Mouse (Mus musculus) kidney, embryonic 14.5 days (tissue): ENCODE measurements around the gene Lpin3. TPM values are rescaled to one million over a fixed set of nuclear protein-coding genes. Genes with fewer than 3 reads are reported as not detected.

Experiments used
- ATAC-seq: fragments of 200-750 bp; cut with Nextera tagmentation; 2 replicates; pipeline ENCODE4 v1.8.0; 2017; ENCODE audit warnings: moderate number of reproducible peaks, mild to moderate bottlenecking, moderate TSS enrichment, moderate library complexity; ENCODE audit not compliant: low FRiP score, low TSS enrichment
- H3K27ac ChIP-seq: fragments of 300-500 bp; sonication (generic); 2 replicates; pipeline ENCODE4 v1.5.1; 2014; ENCODE audit warnings: low read depth, mild to moderate bottlenecking, low read length, moderate library complexity, mixed read lengths
- H3K27me3 ChIP-seq: fragments of 300-500 bp; sonication (generic); 2 replicates; pipeline ENCODE4 v1.6.1; 2014; ENCODE audit warnings: mild to moderate bottlenecking, low read length; ENCODE audit not compliant: control insufficient read depth, insufficient read depth
- H3K36me3 ChIP-seq: fragments of 300-500 bp; sonication (generic); 2 replicates; pipeline ENCODE4 v1.6.1; 2014; ENCODE audit warnings: low read length, mixed read lengths; ENCODE audit not compliant: control insufficient read depth, insufficient read depth
- H3K4me1 ChIP-seq: fragments of 300-500 bp; sonication (generic); 2 replicates; pipeline ENCODE4 v1.6.1; 2014; ENCODE audit warnings: low read length, mixed read lengths; ENCODE audit not compliant: control insufficient read depth, insufficient read depth
- H3K4me2 ChIP-seq: fragments of 300-500 bp; sonication (generic); replicated peaks from 2 replicates; pipeline ENCODE4 v1.6.1; 2014; ENCODE audit warnings: low read depth, mild to moderate bottlenecking, low read length
- H3K4me3 ChIP-seq: fragments of 300-500 bp; sonication (generic); 2 replicates; pipeline ENCODE4 v1.5.1; 2014; ENCODE audit warnings: mild to moderate bottlenecking, low read length
- H3K9ac ChIP-seq: fragments of 300-500 bp; sonication (generic); 2 replicates; pipeline ENCODE4 v1.6.1; 2014; ENCODE audit warnings: low read depth, mild to moderate bottlenecking, low read length, moderate library complexity
- H3K9me3 ChIP-seq: fragments of 300-500 bp; sonication (generic); 2 replicates; pipeline ENCODE4 v1.6.1; 2016; ENCODE audit warnings: low read length; ENCODE audit not compliant: control insufficient read depth
- WGBS: fragments of 180-500 bp; shearing (Covaris S2); extraction: QIAGEN DNeasy Blood & Tissue Kit; methylation state at CpG from one replicate; pipeline ENCODE4 v1.1.7; 2014; 5-methylcytosine and 5-hydroxymethylcytosine counted together
- polyA plus RNA-seq: library from polyadenylated mRNA; unstranded; fragments of >200 nt; fragmentation: Nextera tagmentation; extraction: Ambion mirVana; gene quantifications from 2 replicates; pipeline ENCODE4 v1.2.1, GENCODE M21; 2014

The Lpin3 gene
- polyA plus RNA-seq, 1 experiment from 2014 or later, result 1.9 TPM

DNA sequence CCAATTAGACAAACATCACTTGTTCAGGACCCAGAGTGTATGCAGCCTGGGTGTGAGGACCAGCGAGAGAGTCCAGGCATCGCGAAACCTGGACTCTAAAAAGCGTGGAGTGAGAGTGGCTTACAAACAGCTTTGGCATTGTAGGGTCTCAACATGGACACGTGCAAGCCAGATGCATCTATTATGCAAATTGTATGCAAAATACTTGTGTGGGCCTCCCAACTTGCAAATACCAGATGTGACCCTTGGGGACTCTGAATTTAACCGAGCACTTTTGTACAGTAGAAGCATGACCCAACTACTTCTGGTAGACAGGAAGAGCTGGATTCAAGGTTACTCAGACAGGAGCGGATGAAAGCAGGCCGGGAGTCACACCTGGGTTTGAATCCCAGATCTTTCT is 36.2 kb downstream of the Lpin3 start:
- Histone ChIP-seq H3K4me3 (no peak overlapping the region), H3K9ac (no peak overlapping the region), H3K27me3 (peaks cover 14% of the 10 kb centered on the region), H3K4me1 (no peaks in the 10 kb centered on the region; the same call in 1 of the 2 replicates), H3K9me3 (no peaks in the 10 kb centered on the region), H3K4me2 (no peak overlapping the region), H3K36me3 (no peaks in the 10 kb centered on the region), H3K27ac (no peak overlapping the region)
- WGBS, result 87% methylated on average over 8 of the region's 8 CpGs
- no peak for ATAC-seq

DNA sequence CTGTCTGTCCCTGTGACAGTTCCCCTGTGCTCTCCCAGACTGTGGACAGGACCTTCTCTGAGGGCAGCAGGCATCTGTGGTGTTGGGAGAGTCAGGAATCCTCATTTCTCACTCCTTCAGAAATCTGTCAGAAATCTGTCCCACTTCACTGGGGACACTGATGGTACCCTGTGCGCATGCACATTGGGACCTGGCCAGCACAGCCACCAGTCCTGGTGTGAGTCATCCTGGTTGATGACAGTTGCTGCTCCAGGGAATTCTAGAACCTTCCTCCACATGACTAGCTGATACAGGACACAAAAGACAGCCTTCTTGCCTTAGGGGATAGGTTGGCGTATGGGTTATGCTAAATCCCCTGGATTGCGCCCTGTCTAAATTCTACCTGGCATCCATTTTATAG is 36.8 kb downstream of the Lpin3 start:
- WGBS, result 88% methylated on average over 3 of the region's 3 CpGs
- no peak for ATAC-seq

DNA sequence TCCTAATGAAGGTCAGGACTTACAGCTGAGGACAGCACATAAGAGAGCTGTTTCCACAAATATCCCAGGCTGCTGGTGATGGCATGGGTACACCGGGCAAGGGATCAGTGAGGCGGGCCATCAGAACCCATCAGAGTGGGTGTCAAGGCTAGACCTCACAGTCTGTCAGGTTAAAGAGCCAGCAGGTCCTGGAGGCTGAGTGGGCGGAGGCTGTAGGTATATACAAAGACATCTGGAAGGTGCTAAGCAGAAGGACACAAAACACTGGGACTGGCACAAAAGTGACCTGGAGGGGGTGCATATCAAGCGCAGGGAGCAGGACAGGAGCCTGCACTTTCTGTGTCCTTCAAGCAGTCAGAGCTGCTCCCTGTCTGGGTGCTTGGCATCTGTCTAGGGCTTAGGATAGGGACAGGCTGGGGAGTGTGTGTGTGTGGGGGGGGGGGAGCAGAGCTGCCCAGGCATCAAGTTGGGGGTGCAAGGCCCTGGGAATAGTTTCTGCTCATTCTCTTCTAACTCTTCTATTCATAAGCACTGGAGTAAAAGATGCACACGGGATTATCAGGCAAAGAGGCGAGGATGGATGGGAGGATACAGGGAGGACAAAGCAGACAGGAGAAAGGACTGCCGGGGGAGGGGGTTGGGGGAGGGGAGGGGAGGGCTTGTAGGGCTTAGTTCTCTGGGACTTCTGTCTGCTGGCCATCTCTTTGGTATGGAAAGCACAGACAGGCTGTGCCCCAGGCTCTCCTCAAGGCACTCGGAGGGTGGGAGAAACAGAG is 37.9 kb downstream of the Lpin3 start:
- Histone ChIP-seq H3K9me3 (no peaks in the 10 kb centered on the region), H3K4me3 (no peak overlapping the region), H3K4me2 (no peak overlapping the region), H3K9ac (no peak overlapping the region), H3K4me1 (no peaks in the 10 kb centered on the region; the same call in 1 of the 2 replicates), H3K36me3 (no peaks in the 10 kb centered on the region), H3K27ac (no peak overlapping the region), H3K27me3 (peaks cover under 1% of the 10 kb centered on the region; the same call in 1 of the 2 replicates)
- WGBS, result 66% methylated on average over 7 of the region's 8 CpGs
- no peak for ATAC-seq

More for the DNA sequence above, 36.8 kb downstream of the Lpin3 start:
- H3K4me3 ChIP-seq, result no peak overlapping the region
- H3K4me2 ChIP-seq, result no peak overlapping the region
- no peak overlapping the region for H3K27ac ChIP-seq
- H3K36me3 ChIP-seq, result no peaks in the 10 kb centered on the region
- peaks cover 9% of the 10 kb centered on the region for H3K27me3 ChIP-seq
- H3K4me1 ChIP-seq, result no peaks in the 10 kb centered on the region; the same call in 1 of the 2 replicates
- no peak overlapping the region for H3K9ac ChIP-seq
- H3K9me3 ChIP-seq, result no peaks in the 10 kb centered on the region

DNA sequence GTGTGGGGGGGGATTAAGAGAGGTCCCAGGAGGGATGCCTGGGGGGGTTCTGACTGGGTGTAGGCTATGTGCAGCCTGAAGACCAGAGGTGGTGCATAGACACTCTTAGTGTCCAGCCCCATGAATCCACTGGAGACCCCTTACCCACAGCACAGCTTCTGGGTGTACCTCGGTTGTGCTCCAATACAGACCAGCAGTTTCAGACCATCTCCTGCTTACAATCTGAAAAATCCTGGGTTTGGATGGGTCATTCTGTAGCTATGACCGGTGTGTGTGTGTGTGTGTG is 38.4 kb downstream of the Lpin3 start:
- no peak overlapping the region for H3K27ac ChIP-seq
- no peak for ATAC-seq
- no peak overlapping the region for H3K9ac ChIP-seq
- no peaks in the 10 kb centered on the region for H3K36me3 ChIP-seq
- H3K9me3 ChIP-seq, result no peaks in the 10 kb centered on the region
- H3K27me3 ChIP-seq, result no peaks in the 10 kb centered on the region
- WGBS, result 94% methylated on average over 2 of the region's 2 CpGs
- no peak overlapping the region for H3K4me2 ChIP-seq
- no peak overlapping the region for H3K4me3 ChIP-seq
- no peaks in the 10 kb centered on the region; the same call in 1 of the 2 replicates for H3K4me1 ChIP-seq

DNA sequence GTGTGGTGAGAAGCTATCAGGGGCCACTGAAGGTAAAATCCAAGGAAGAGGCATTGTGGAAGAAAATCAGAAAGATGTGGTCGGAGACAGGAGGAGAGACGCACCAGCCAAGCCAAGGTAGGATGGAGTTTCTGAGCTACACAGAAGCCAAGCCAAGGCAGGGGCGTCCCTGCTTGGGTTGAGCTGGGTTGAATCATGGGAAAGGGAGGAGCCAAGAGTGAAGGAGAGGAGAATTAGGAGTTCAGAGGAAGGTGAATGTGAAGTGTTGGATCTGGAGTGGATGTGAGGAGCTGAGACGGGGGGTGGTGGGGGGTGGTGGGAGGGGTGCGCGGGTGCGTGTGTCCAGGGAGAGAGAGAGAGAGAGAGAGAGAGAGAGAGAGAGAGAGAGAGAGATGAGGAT is 40.8 kb downstream of the Lpin3 start:
- H3K27ac ChIP-seq, result no peak overlapping the region
- 50% methylated on average over 7 of the region's 7 CpGs for WGBS
- ATAC-seq, result no peak
- no peaks in the 10 kb centered on the region for H3K4me1 ChIP-seq
- no peak overlapping the region for H3K4me3 ChIP-seq
- no peaks in the 10 kb centered on the region for H3K9me3 ChIP-seq
- H3K36me3 ChIP-seq, result no peaks in the 10 kb centered on the region
- H3K4me2 ChIP-seq, result no peak overlapping the region
- no peak overlapping the region for H3K9ac ChIP-seq
- H3K27me3 ChIP-seq, result no peaks in the 10 kb centered on the region

DNA sequence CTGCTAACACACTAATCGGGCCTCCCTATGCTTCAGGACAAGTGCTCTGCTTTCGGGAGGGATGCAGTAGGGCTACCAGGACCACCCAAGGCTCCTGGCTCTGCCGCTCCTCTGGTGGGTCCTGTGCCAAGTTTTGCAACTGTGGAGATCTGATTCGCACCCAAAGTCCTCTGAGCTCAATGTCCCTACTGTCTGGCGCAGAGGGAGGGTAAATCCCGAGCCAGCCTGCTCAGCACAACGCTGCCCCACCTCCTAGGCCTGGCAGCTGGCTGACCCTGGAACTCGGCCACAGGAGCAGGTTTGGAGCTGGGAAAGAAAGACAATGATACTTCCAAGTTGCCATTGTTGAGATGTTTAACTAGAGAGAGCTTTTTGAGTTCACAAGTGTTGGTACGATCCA is 44.7 kb downstream of the Lpin3 start:
- Histone ChIP-seq H3K9ac (no peak overlapping the region), H3K4me2 (no peak overlapping the region)

DNA sequence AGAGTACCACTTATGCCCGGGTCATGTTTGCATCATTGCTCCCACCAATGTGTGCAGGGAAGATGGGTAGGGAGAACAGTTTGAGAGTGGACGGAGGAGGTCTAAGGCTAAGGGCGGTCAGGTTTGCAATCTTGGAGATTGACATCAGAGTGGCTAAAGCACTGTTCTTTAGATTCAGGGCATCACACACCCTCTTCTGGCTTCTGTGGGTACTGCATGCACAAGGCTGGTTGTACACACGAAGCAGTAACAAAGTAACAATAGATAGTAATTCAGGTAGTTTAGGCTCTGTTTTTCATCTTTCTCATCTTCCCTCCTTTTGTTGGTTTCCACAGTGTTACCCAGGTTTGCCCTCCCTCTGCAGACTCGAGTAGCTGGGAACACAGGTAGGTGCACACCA is 50.9 kb downstream of the Lpin3 start:
- no peak overlapping the region for H3K27ac ChIP-seq

More for the DNA sequence above, 44.7 kb downstream of the Lpin3 start:
- no peak overlapping the region for H3K27ac ChIP-seq
- H3K4me1 ChIP-seq, result no peaks in the 10 kb centered on the region
- H3K36me3 ChIP-seq, result no peaks in the 10 kb centered on the region
- no peak overlapping the region for H3K4me3 ChIP-seq
- H3K9me3 ChIP-seq, result no peaks in the 10 kb centered on the region
- ATAC-seq, result no peak
- 86% methylated on average over 9 of the region's 9 CpGs for WGBS
- no peaks in the 10 kb centered on the region for H3K27me3 ChIP-seq

DNA sequence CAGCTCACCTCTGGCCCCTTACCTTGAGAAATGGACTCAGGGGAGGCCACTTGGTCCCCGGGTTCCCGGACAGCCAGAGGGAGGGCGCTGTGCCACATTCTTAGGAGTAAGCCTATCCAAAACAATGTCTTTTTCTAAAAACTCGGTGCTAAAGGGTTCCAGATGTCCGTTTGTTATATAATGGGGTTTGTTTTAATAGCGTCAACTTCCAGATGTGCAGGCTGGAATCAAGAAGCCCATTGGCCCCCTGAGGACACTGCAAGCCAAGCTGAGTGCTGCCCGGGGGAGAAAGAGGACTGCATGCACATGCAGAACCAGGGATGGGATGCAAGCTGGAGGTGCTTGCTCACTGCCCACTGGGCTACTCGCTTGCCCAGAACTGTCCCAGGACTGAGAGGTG is 51.9 kb downstream of the Lpin3 start:
- H3K36me3 ChIP-seq, result no peaks in the 10 kb centered on the region
- H3K9me3 ChIP-seq, result no peaks in the 10 kb centered on the region
- H3K4me3 ChIP-seq, result no peak overlapping the region
- H3K27ac ChIP-seq, result no peak overlapping the region
- ATAC-seq, result no peak
- no peaks in the 10 kb centered on the region for H3K4me1 ChIP-seq
- no peak overlapping the region for H3K9ac ChIP-seq
- H3K4me2 ChIP-seq, result no peak overlapping the region
- H3K27me3 ChIP-seq, result no peaks in the 10 kb centered on the region
- WGBS, result 61% methylated on average over 8 of the region's 8 CpGs

More for the DNA sequence above, 50.9 kb downstream of the Lpin3 start:
- Histone ChIP-seq H3K27me3 (no peaks in the 10 kb centered on the region), H3K9ac (no peak overlapping the region), H3K4me3 (no peak overlapping the region), H3K4me2 (no peak overlapping the region), H3K9me3 (no peaks in the 10 kb centered on the region), H3K36me3 (no peaks in the 10 kb centered on the region), H3K4me1 (no peaks in the 10 kb centered on the region)
- 96% methylated on average over 5 of the region's 5 CpGs for WGBS
- no peak for ATAC-seq

DNA sequence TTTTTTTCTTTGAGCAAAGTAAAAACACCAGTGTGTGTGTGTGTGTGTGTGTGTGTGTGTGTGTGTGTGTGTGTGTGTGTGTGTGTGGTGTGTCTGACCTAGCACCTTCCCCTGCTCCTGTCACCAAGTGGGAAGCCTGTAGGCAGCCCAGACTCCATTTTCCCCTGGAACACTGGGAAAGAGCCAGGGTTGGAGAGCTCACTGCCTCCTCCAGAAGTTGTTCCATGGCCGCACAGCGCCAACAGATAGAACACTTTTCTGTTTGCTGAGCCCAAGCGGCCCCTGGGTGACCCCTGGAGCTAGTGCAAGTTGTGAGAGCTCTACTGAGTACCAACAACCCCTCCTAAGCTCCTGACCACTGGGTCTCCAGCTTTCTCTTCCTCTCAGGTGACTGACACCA is 52.5 kb downstream of the Lpin3 start:
- no peak overlapping the region for H3K9ac ChIP-seq
- H3K4me2 ChIP-seq, result no peak overlapping the region
- H3K9me3 ChIP-seq, result no peaks in the 10 kb centered on the region
- ATAC-seq, result no peak
- no peak overlapping the region for H3K4me3 ChIP-seq
- no peaks in the 10 kb centered on the region for H3K27me3 ChIP-seq
- H3K36me3 ChIP-seq, result no peaks in the 10 kb centered on the region
- WGBS, result 76% methylated on average over 3 of the region's 3 CpGs
- H3K4me1 ChIP-seq, result no peaks in the 10 kb centered on the region
- H3K27ac ChIP-seq, result no peak overlapping the region
